Mouse (Mus musculus): ENCODE data around the gene Zfp322a. TPM values are rescaled to one million over a fixed set of nuclear protein-coding genes. Genes with fewer than 3 reads are reported as not detected.
A peak's percentile ranks its signal among the peaks of the same experiment; 100 is the strongest.

Zfp322a gene
- polyA plus RNA-seq (2012; rRNA removed) = 2.4 and 3.7 TPM in 2 replicates

GRCm38 (mm10) chr13:23368583-23369420 lies at the start of gene Zfp322a:
Zfp322a (minus strand) TSS chr13:23369208.
- Histone ChIP-seq H3K4me1 (replicated peaks; ENCODE audit: control insufficient read depth, insufficient read depth, low read length) (no peaks in the 10 kb centered on the region), H3K27ac (ENCODE audit: control insufficient read depth, insufficient read depth, low read length) (peak within 1 kb of the TSS; percentile 16; the same call in 1 of the 2 replicates), H3K36me3 (ENCODE audit: control insufficient read depth, insufficient read depth, low read length) (no peaks in the 10 kb centered on the region), H3K27me3 (ENCODE audit: control insufficient read depth, insufficient read depth, low read length) (no peaks in the 10 kb centered on the region), H3K4me3 (ENCODE audit: control insufficient read depth, insufficient read depth, low read length) (peak within 1 kb of the TSS; percentile 88)
- TF ChIP-seq POLR2A (IDR thresholded peaks at IDR 0.05; ENCODE audit: control insufficient read depth, extremely low read depth, insufficient read depth, low read length, poor library complexity) = peak; percentile 80
- TF ChIP-seq CTCF (IDR thresholded peaks at IDR 0.05; ENCODE audit: borderline replicate concordance, control insufficient read depth, extremely low read depth, insufficient read depth, low read length, poor library complexity) = peak; percentile 44; the same call in 1 of the 2 replicates
- WGBS = 1% methylated on average over 55 of the region's 55 CpGs
- peak; percentile 94 for DNase-seq

GRCm38 (mm10) chr13:23412630-23413521 lies 43.9 kb upstream of the Zfp322a start:
- DNase-seq = no peak
- Histone ChIP-seq H3K36me3 (ENCODE audit: control insufficient read depth, insufficient read depth, low read length) (no peaks in the 10 kb centered on the region), H3K4me1 (replicated peaks; ENCODE audit: control insufficient read depth, insufficient read depth, low read length) (no peaks in the 10 kb centered on the region; the same call in 1 of the 2 replicates), H3K27me3 (ENCODE audit: control insufficient read depth, insufficient read depth, low read length) (no peaks in the 10 kb centered on the region; the same call in 1 of the 2 replicates), H3K4me3 (ENCODE audit: control insufficient read depth, insufficient read depth, low read length) (no peak overlapping the region), H3K27ac (ENCODE audit: control insufficient read depth, insufficient read depth, low read length) (no peak overlapping the region)
- TF ChIP-seq POLR2A (IDR thresholded peaks at IDR 0.05; ENCODE audit: control insufficient read depth, extremely low read depth, insufficient read depth, low read length, poor library complexity) = no peak
- no peak for TF ChIP-seq CTCF (IDR thresholded peaks at IDR 0.05; ENCODE audit: borderline replicate concordance, control insufficient read depth, extremely low read depth, insufficient read depth, low read length, poor library complexity)
- 19% methylated on average over 28 of the region's 28 CpGs for WGBS

GRCm38 (mm10) chr13:23412211-23412629 lies 43.2 kb upstream of the Zfp322a start:
- H3K36me3 ChIP-seq (ENCODE audit: control insufficient read depth, insufficient read depth, low read length) = no peaks in the 10 kb centered on the region

GRCm38 (mm10) chr13:23411311-23412210 lies 42.6 kb upstream of the Zfp322a start:
- H3K27ac ChIP-seq (ENCODE audit: control insufficient read depth, insufficient read depth, low read length) = no peak overlapping the region
- H3K27me3 ChIP-seq (ENCODE audit: control insufficient read depth, insufficient read depth, low read length) = no peaks in the 10 kb centered on the region; the same call in 1 of the 2 replicates
- 22% methylated on average over 29 of the region's 29 CpGs for WGBS
- no peak overlapping the region for H3K4me3 ChIP-seq (ENCODE audit: control insufficient read depth, insufficient read depth, low read length)
- TF ChIP-seq CTCF (IDR thresholded peaks at IDR 0.05; ENCODE audit: borderline replicate concordance, control insufficient read depth, extremely low read depth, insufficient read depth, low read length, poor library complexity) = no peak
- TF ChIP-seq POLR2A (IDR thresholded peaks at IDR 0.05; ENCODE audit: control insufficient read depth, extremely low read depth, insufficient read depth, low read length, poor library complexity) = no peak
- no peaks in the 10 kb centered on the region; the same call in 1 of the 2 replicates for H3K4me1 ChIP-seq (replicated peaks; ENCODE audit: control insufficient read depth, insufficient read depth, low read length)
- no peak for DNase-seq
- no peaks in the 10 kb centered on the region for H3K36me3 ChIP-seq (ENCODE audit: control insufficient read depth, insufficient read depth, low read length)

More at GRCm38 (mm10) chr13:23412211-23412629, 43.2 kb upstream of the Zfp322a start:
- H3K4me3 ChIP-seq (ENCODE audit: control insufficient read depth, insufficient read depth, low read length) = no peak overlapping the region
- no peak for DNase-seq
- no peak for TF ChIP-seq CTCF (IDR thresholded peaks at IDR 0.05; ENCODE audit: borderline replicate concordance, control insufficient read depth, extremely low read depth, insufficient read depth, low read length, poor library complexity)
- no peak for TF ChIP-seq POLR2A (IDR thresholded peaks at IDR 0.05; ENCODE audit: control insufficient read depth, extremely low read depth, insufficient read depth, low read length, poor library complexity)
- H3K4me1 ChIP-seq (replicated peaks; ENCODE audit: control insufficient read depth, insufficient read depth, low read length) = no peaks in the 10 kb centered on the region; the same call in 1 of the 2 replicates
- H3K27me3 ChIP-seq (ENCODE audit: control insufficient read depth, insufficient read depth, low read length) = no peaks in the 10 kb centered on the region; the same call in 1 of the 2 replicates
- WGBS = 3% methylated on average over 20 of the region's 20 CpGs
- no peak overlapping the region for H3K27ac ChIP-seq (ENCODE audit: control insufficient read depth, insufficient read depth, low read length)

- TF ChIP-seq POLR2A (IDR thresholded peaks at IDR 0.05; ENCODE audit: control insufficient read depth, extremely low read depth, insufficient read depth, low read length, poor library complexity) (no peak), CTCF (IDR thresholded peaks at IDR 0.05; ENCODE audit: borderline replicate concordance, control insufficient read depth, extremely low read depth, insufficient read depth, low read length, poor library complexity) (no peak)
- Histone ChIP-seq H3K27me3 (ENCODE audit: control insufficient read depth, insufficient read depth, low read length) (no peaks in the 10 kb centered on the region; the same call in 1 of the 2 replicates), H3K4me3 (ENCODE audit: control insufficient read depth, insufficient read depth, low read length) (no peak overlapping the region), H3K4me1 (replicated peaks; ENCODE audit: control insufficient read depth, insufficient read depth, low read length) (no peaks in the 10 kb centered on the region; the same call in 1 of the 2 replicates), H3K36me3 (ENCODE audit: control insufficient read depth, insufficient read depth, low read length) (no peaks in the 10 kb centered on the region), H3K27ac (ENCODE audit: control insufficient read depth, insufficient read depth, low read length) (no peak overlapping the region)
- 73% methylated on average over 9 of the region's 9 CpGs for WGBS
- DNase-seq = no peak
Measured at GRCm38 (mm10) chr13:23410632-23411031, 41.6 kb upstream of the Zfp322a start.

All from thymus, adult 2 months (tissue).